Mouse (Mus musculus) 416B (cell line): ENCODE results near the gene Kansl1l.

ENCODE experiments used
- DNase-seq: peaks from one replicate; pipeline ENCODE4 v3.0.0; 2011; ENCODE audit warnings: low read depth

Kansl1l gene

GRCm38 (mm10) chr1:66817453-66817839 lies at the start of gene Kansl1l:
Gene Kansl1l (minus strand): TSS chr1:66817562.
- peak; percentile 87 for DNase-seq

- DNase-seq = no peak
These were observed 48.3 kb upstream of the Kansl1l start for GRCm38 (mm10) chr1:66865633-66866032.

GRCm38 (mm10) chr1:66863741-66864495 lies 46.6 kb upstream of the Kansl1l start:
- peak; percentile 53 for DNase-seq

- DNase-seq = peak; percentile 77
These were observed 45.5 kb upstream of the Kansl1l start, which contains the start of gene Acadl for GRCm38 (mm10) chr1:66862712-66863511. Gene Acadl (minus strand): TSS chr1:66863277.

- peak; percentile 63 for DNase-seq
These were observed 44.7 kb upstream of the Kansl1l start for GRCm38 (mm10) chr1:66861764-66862672.

GRCm38 (mm10) chr1:66847506-66847905 lies 30.1 kb upstream of the Kansl1l start:
- peak; percentile 25 for DNase-seq

GRCm38 (mm10) chr1:66845690-66846318 lies 28.4 kb upstream of the Kansl1l start:
- peak; percentile 88 for DNase-seq

GRCm38 (mm10) chr1:66841938-66842337 lies 24.6 kb upstream of the Kansl1l start:
- peak; percentile 70 for DNase-seq

GRCm38 (mm10) chr1:66841510-66841909 lies 24.1 kb upstream of the Kansl1l start:
- no peak for DNase-seq

GRCm38 (mm10) chr1:66839755-66840438 lies 22.5 kb upstream of the Kansl1l start:
- DNase-seq = no peak

GRCm38 (mm10) chr1:66839135-66839534 lies 21.8 kb upstream of the Kansl1l start:
- no peak for DNase-seq

GRCm38 (mm10) chr1:66838184-66839042 lies 21.1 kb upstream of the Kansl1l start:
- DNase-seq = peak; percentile 75

- DNase-seq = no peak
These were observed 19.8 kb upstream of the Kansl1l start for GRCm38 (mm10) chr1:66837207-66837606.

- DNase-seq = no peak
These were observed 15.3 kb upstream of the Kansl1l start for GRCm38 (mm10) chr1:66832636-66833165.

GRCm38 (mm10) chr1:66831824-66832600 lies 14.7 kb upstream of the Kansl1l start:
- no peak for DNase-seq

GRCm38 (mm10) chr1:66829400-66830080 lies 12.2 kb upstream of the Kansl1l start:
- DNase-seq = no peak

GRCm38 (mm10) chr1:66821966-66822365 lies 4.6 kb upstream of the Kansl1l start:
- no peak for DNase-seq

- DNase-seq = no peak
These were observed 2.9 kb upstream of the Kansl1l start for GRCm38 (mm10) chr1:66820241-66820640.
